Mouse (Mus musculus) gonadal fat pad, adult 2 months (tissue): ENCODE measurements around the gene Cd93. TPM values are rescaled to one million over a fixed set of nuclear protein-coding genes. Genes with fewer than 3 reads are reported as not detected.

Experiments
- DNase-seq: peaks from one replicate; pipeline ENCODE4 v3.0.0-alpha.2; 2012; ENCODE audit warnings: low read depth
- polyA plus RNA-seq: library from polyadenylated mRNA; depleted of rRNA; stranded (reverse); fragments of >200 nt; gene quantifications from 2 replicates; pipeline ENCODE4 v1.2.3, GENCODE M21; 2012; rRNA removed

The Cd93 gene
- polyA plus RNA-seq, 1 experiment = 20.1 TPM

GRCm38 (mm10) chr2:148404906-148405305 is 38.5 kb downstream of the Cd93 start:
- no peak for DNase-seq

- no peak for DNase-seq
Measured at GRCm38 (mm10) chr2:148402227-148402626, 41.1 kb downstream of the Cd93 start.

- DNase-seq = no peak
Measured at GRCm38 (mm10) chr2:148398901-148399685, 44.3 kb downstream of the Cd93 start.

GRCm38 (mm10) chr2:148397784-148398100 is 45.6 kb downstream of the Cd93 start:
- DNase-seq = no peak

GRCm38 (mm10) chr2:148397015-148397783 is 46.2 kb downstream of the Cd93 start:
- no peak for DNase-seq

GRCm38 (mm10) chr2:148396209-148396608 is 47.2 kb downstream of the Cd93 start:
- no peak for DNase-seq

- no peak for DNase-seq
Measured at GRCm38 (mm10) chr2:148395131-148396051, 48.0 kb downstream of the Cd93 start, which contains the start of gene Sstr4. TSS of gene Sstr4 (plus strand) at chr2:148395344.

GRCm38 (mm10) chr2:148393846-148394245 is 49.5 kb downstream of the Cd93 start:
- DNase-seq = no peak

- no peak for DNase-seq
Measured at GRCm38 (mm10) chr2:148393149-148393548, 50.2 kb downstream of the Cd93 start.

GRCm38 (mm10) chr2:148387652-148388581 is 55.4 kb downstream of the Cd93 start:
- no peak for DNase-seq

GRCm38 (mm10) chr2:148386927-148387326 is 56.4 kb downstream of the Cd93 start:
- DNase-seq = no peak

Other genes starting within 250 kb of the Cd93 start
- 0.49 and 0.60 TPM in 2 replicates for gene Sstr4, start 48.2 kb downstream of the Cd93 start, polyA plus RNA-seq
- 91.6 and 93.8 TPM in 2 replicates for gene Thbd, start 35.4 kb downstream of the Cd93 start, polyA plus RNA-seq
- gene Nxt1, start 229.0 kb upstream of the Cd93 start, polyA plus RNA-seq = 22.4 and 24.8 TPM in 2 replicates
- 14.4 and 14.5 TPM in 2 replicates for gene Gzf1, start 237.5 kb upstream of the Cd93 start, polyA plus RNA-seq